ENCODE assay signal across 15 mouse cellular contexts in the genomic region with DNA sequence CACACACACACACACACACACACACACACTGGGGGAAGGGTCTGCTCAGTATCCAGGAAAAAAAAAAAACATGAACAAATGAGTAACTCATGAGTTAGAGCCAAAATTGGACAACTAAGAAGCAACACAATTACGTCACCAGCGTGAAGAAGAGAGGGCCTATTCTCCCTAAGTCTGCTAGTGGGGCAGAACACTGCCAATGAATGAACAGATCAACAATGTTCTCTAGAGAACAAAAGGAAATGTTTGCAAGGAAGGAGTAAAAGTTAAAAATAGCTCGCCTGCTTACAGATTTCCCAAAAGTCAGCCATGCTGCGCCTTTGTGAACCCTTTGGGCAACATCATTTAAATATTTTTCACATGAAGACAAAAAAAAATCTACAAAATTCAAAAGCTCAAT.
DNase-seq lines count a peak whose midpoint lies in the region; ATAC-seq and TF ChIP-seq lines count a peak whose summit lies in the region.
"Had no signal": no experiment of that assay in that cellular context is flagged by ENCODE, and none has a peak within 500 bp of the region (broad histone marks: within the 10 kb centered on the region; RNA-seq: fewer than 3 reads in every experiment).

No protein-coding gene starts in this region.

- H3K4me2 ChIP-seq in embryonic facial prominence, embryonic 13.5 days: no peak overlapping the region
- H3K4me2 ChIP-seq in stomach, embryonic 15.5 days: no peak overlapping the region
- no peak overlapping the region for H3K4me2 ChIP-seq in stomach, postnatal 0 days (replicated peaks; ENCODE audit: low read depth)
- H3K4me2 ChIP-seq: liver, embryonic 15.5 days had no signal

- no peak for TF ChIP-seq CTCF in left cerebral cortex, adult 2 months (IDR thresholded peaks at IDR 0.05)
- no peak for TF ChIP-seq CTCF in stomach, postnatal 0 days (IDR thresholded peaks at IDR 0.05; ENCODE audit: low read depth)

- H3K36me3 ChIP-seq in embryonic facial prominence, embryonic 13.5 days: no peaks in the 10 kb centered on the region
- peaks cover 9% of the 10 kb centered on the region for H3K36me3 ChIP-seq in embryonic facial prominence, embryonic 10.5 days (replicated peaks)
- no peaks in the 10 kb centered on the region for H3K36me3 ChIP-seq in stomach, embryonic 15.5 days
- no peaks in the 10 kb centered on the region for H3K36me3 ChIP-seq in stomach, postnatal 0 days (ENCODE audit: control insufficient read depth, insufficient read depth, low read length)
- H3K36me3 ChIP-seq: liver, embryonic 15.5 days had no signal

- peak overlapping the region; percentile 28; the same call in 1 of the 2 replicates for H3K27ac ChIP-seq in embryonic facial prominence, embryonic 13.5 days
- no peak overlapping the region for H3K27ac ChIP-seq in embryonic facial prominence, embryonic 10.5 days (replicated peaks)
- H3K27ac ChIP-seq in left cerebral cortex, adult 2 months: peak overlapping the region; percentile 50; the same call in 1 of the 2 replicates
- peak overlapping the region; percentile 52; the same call in 1 of the 2 replicates for H3K27ac ChIP-seq in stomach, embryonic 15.5 days
- no peak overlapping the region for H3K27ac ChIP-seq in stomach, postnatal 0 days (replicated peaks)
- H3K27ac ChIP-seq: liver, embryonic 15.5 days had no signal

- H3K4me1 ChIP-seq in embryonic facial prominence, embryonic 13.5 days: peaks cover 50% of the 10 kb centered on the region
- peaks cover 32% of the 10 kb centered on the region for H3K4me1 ChIP-seq in embryonic facial prominence, embryonic 10.5 days
- H3K4me1 ChIP-seq in stomach, embryonic 15.5 days: peaks cover 36% of the 10 kb centered on the region
- peaks cover 15% of the 10 kb centered on the region for H3K4me1 ChIP-seq in stomach, postnatal 0 days (replicated peaks; ENCODE audit: control insufficient read depth, insufficient read depth)

- H3K4me3 ChIP-seq in embryonic facial prominence, embryonic 13.5 days: no peak overlapping the region
- no peak overlapping the region for H3K4me3 ChIP-seq in embryonic facial prominence, embryonic 10.5 days
- H3K4me3 ChIP-seq in left cerebral cortex, adult 2 months: no peak overlapping the region
- H3K4me3 ChIP-seq in stomach, embryonic 15.5 days (replicated peaks): no peak overlapping the region
- no peak overlapping the region for H3K4me3 ChIP-seq in stomach, postnatal 0 days (ENCODE audit: low read depth, low read length)
- H3K4me3 ChIP-seq: liver, embryonic 15.5 days had no signal

- H3K27me3 ChIP-seq in embryonic facial prominence, embryonic 13.5 days: no peaks in the 10 kb centered on the region
- no peaks in the 10 kb centered on the region for H3K27me3 ChIP-seq in embryonic facial prominence, embryonic 10.5 days (replicated peaks; ENCODE audit: low read depth, poor library complexity, severe bottlenecking)
- H3K27me3 ChIP-seq in stomach, embryonic 15.5 days (replicated peaks): no peaks in the 10 kb centered on the region
- H3K27me3 ChIP-seq in stomach, postnatal 0 days (ENCODE audit: control insufficient read depth, insufficient read depth, low read length): no peaks in the 10 kb centered on the region
- H3K27me3 ChIP-seq: liver, embryonic 15.5 days had no signal

- 75% methylated on average over 4 of the region's 4 CpGs for WGBS in embryonic facial prominence, embryonic 13.5 days
- WGBS in embryonic facial prominence, embryonic 10.5 days: 91% methylated on average over 4 of the region's 4 CpGs
- 69% methylated on average over 4 of the region's 4 CpGs for WGBS in stomach, embryonic 15.5 days
- whole genome bisulfite sequencing in stomach, postnatal 0 days: 52% methylated on average over 4 of the region's 4 CpGs

- no peaks in the 10 kb centered on the region for H3K9me3 ChIP-seq in embryonic facial prominence, embryonic 13.5 days
- no peaks in the 10 kb centered on the region for H3K9me3 ChIP-seq in embryonic facial prominence, embryonic 10.5 days
- no peaks in the 10 kb centered on the region for H3K9me3 ChIP-seq in stomach, embryonic 15.5 days
- no peaks in the 10 kb centered on the region for H3K9me3 ChIP-seq in stomach, postnatal 0 days (ENCODE audit: control insufficient read depth, low read length)
- H3K9me3 ChIP-seq: liver, embryonic 15.5 days had no signal

- DNase-seq in embryonic facial prominence, embryonic 10.5 days (ENCODE audit: low spot score): no peak
- DNase-seq in left cerebral cortex, adult 2 months (ENCODE audit: extremely low spot score in 1 of 2, low spot score in 2 of 2): no peak
- no peak for DNase-seq in left cerebral cortex, adult 18-20 months (ENCODE audit: low spot score in 2 of 2)
- DNase-seq in stomach, postnatal 0 days (ENCODE audit: low spot score): no peak
- DNase-seq in urinary bladder, postnatal 4 days (ENCODE audit: low spot score in 2 of 2): no peak
- DNase-seq in thymus, postnatal 10 days (ENCODE audit: low spot score in 2 of 2): no peak
- DNase-seq: adrenal gland, postnatal 14 days; B cell, adult 2 months; kidney, adult 8-10 months; right cerebral cortex, postnatal 25 days; thymus, postnatal 36 days had no signal

- no peak for TF ChIP-seq EP300 in stomach, postnatal 0 days (optimal IDR thresholded peaks at IDR 0.05)

- ATAC-seq in embryonic facial prominence, embryonic 13.5 days (ENCODE audit: insufficient number of reproducible peaks, insufficient read depth, low FRiP score, low TSS enrichment, low read depth): no peak
- ATAC-seq in stomach, embryonic 15.5 days (ENCODE audit: insufficient read depth, low FRiP score, low read depth): no peak
- ATAC-seq in stomach, postnatal 0 days (ENCODE audit: low FRiP score, low TSS enrichment): no peak
- ATAC-seq: hindbrain, embryonic 16.5 days had no signal

- H3K9ac ChIP-seq in embryonic facial prominence, embryonic 13.5 days: no peak overlapping the region
- H3K9ac ChIP-seq in stomach, embryonic 15.5 days: no peak overlapping the region
- H3K9ac ChIP-seq in stomach, postnatal 0 days (ENCODE audit: low read length): no peak overlapping the region
- H3K9ac ChIP-seq: liver, embryonic 15.5 days had no signal

- intact Hi-C loops in left cerebral cortex, adult 2 months (cut with DNase I): loop anchor here (10.0 kb wide), 1 partner anchor 115 kb away; the partner anchor contains the start of gene Erbin

Comparison
In these comparisons a context has a peak if more than half of its experiments do, and no peak if none do; other contexts are left out.
1. H3K27ac ChIP-seq: peak in embryonic facial prominence, embryonic 13.5 days (single experiment), left cerebral cortex, adult 2 months (single experiment) and stomach, embryonic 15.5 days (single experiment); none in embryonic facial prominence, embryonic 10.5 days (single experiment) and stomach, postnatal 0 days (single experiment).